Mouse (Mus musculus) neural tube, embryonic 13.5 days (tissue): ENCODE measurements around the gene Ltb4r1. TPM values are rescaled to one million over a fixed set of nuclear protein-coding genes. Genes with fewer than 3 reads are reported as not detected.

Experiments
- ATAC-seq: fragments of 200-750 bp; cut with Nextera tagmentation; 2 replicates; pipeline ENCODE4 v1.8.0; 2017; ENCODE audit warnings: low read depth, mild to moderate bottlenecking, moderate TSS enrichment, moderate library complexity
- H3K27ac ChIP-seq: fragments of 300-500 bp; sonication (generic); replicated peaks from 2 replicates; pipeline ENCODE4 v1.5.1; 2015; ENCODE audit warnings: moderate library complexity, mild to moderate bottlenecking, inconsistent platforms
- H3K27me3 ChIP-seq: fragments of 300-500 bp; sonication (generic); 2 replicates; pipeline ENCODE4 v1.6.1; 2015; ENCODE audit warnings: mild to moderate bottlenecking, inconsistent platforms
- H3K36me3 ChIP-seq: fragments of 300-500 bp; sonication (generic); 2 replicates; pipeline ENCODE4 v1.6.1; 2015; ENCODE audit warnings: mild to moderate bottlenecking, inconsistent platforms
- H3K4me1 ChIP-seq: fragments of 300-500 bp; sonication (generic); replicated peaks from 2 replicates; pipeline ENCODE4 v1.6.1; 2015; ENCODE audit warnings: inconsistent platforms
- H3K4me2 ChIP-seq: fragments of 300-500 bp; sonication (generic); 2 replicates; pipeline ENCODE4 v1.6.1; 2015; ENCODE audit warnings: inconsistent platforms, mild to moderate bottlenecking, moderate library complexity
- H3K4me3 ChIP-seq: fragments of 300-500 bp; sonication (generic); 2 replicates; pipeline ENCODE4 v1.5.1; 2015; ENCODE audit warnings: mild to moderate bottlenecking, inconsistent platforms
- H3K9ac ChIP-seq: fragments of 300-500 bp; sonication (generic); 2 replicates; pipeline ENCODE4 v1.6.1; 2015; ENCODE audit warnings: moderate library complexity, mild to moderate bottlenecking, inconsistent platforms
- H3K9me3 ChIP-seq: fragments of 300-500 bp; sonication (generic); 2 replicates; pipeline ENCODE4 v1.6.1; 2016; ENCODE audit warnings: inconsistent platforms
- WGBS: fragments of 180-500 bp; shearing (Covaris S2); methylation state at CpG from one replicate; pipeline ENCODE4 v1.1.7; 2015; 5-methylcytosine and 5-hydroxymethylcytosine counted together
- polyA plus RNA-seq: library from polyadenylated mRNA; unstranded; fragments of >200 nt; fragmentation: Nextera tagmentation; extraction: Ambion mirVana; gene quantifications from 2 replicates; pipeline ENCODE4 v1.2.1, GENCODE M21; 2015

Ltb4r1 gene
- 0.21 and 0.28 TPM in 2 replicates for polyA plus RNA-seq

GRCm38 (mm10) chr14:55765696-55766095 lies at the start of gene Ltb4r1:
Ltb4r1 (plus strand) TSS chr14:55765962.
- no peak for ATAC-seq
- Histone ChIP-seq H3K9me3 (no peaks in the 10 kb centered on the region), H3K27ac (no peak within 1 kb of the TSS), H3K4me3 (no peak within 1 kb of the TSS), H3K4me2 (no peak within 1 kb of the TSS), H3K4me1 (peaks cover 27% of the 10 kb centered on the region), H3K36me3 (no peaks in the 10 kb centered on the region), H3K27me3 (peaks cover 93% of the 10 kb centered on the region), H3K9ac (no peak within 1 kb of the TSS)
- 78% methylated on average over 4 of the region's 4 CpGs for WGBS

DNA sequence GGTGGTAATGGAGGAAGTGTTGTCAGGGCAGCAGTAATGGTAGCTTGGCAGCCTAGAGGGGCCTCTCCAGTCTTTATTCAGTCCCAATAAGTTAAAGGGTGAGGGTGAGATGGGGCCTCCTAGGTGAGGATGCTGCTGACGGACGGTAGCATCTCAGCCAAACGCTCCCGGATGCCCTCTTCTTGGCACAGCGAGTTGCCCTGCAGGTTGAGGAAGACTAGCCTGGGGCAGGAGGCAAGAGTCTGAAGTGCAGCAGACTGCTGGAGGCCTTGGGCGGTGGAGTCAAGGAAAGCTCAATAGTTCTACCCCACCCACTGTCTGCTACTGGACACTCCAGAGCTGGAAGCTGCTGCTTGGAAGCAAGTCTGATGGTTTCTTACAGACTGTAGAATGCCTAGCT lies 49.5 kb upstream of the Ltb4r1 start:
- Histone ChIP-seq H3K36me3 (peaks cover 39% of the 10 kb centered on the region), H3K9me3 (no peaks in the 10 kb centered on the region), H3K9ac (no peak overlapping the region), H3K4me2 (no peak overlapping the region), H3K4me1 (peaks cover 8% of the 10 kb centered on the region), H3K27ac (no peak overlapping the region), H3K27me3 (peaks cover 28% of the 10 kb centered on the region), H3K4me3 (no peak overlapping the region)
- ATAC-seq, result no peak
- 92% methylated on average over 6 of the region's 6 CpGs for WGBS

GRCm38 (mm10) chr14:55716884-55717283 lies 48.9 kb upstream of the Ltb4r1 start:
- WGBS, result 79% methylated on average over 8 of the region's 8 CpGs
- no peak overlapping the region for H3K9ac ChIP-seq
- H3K4me2 ChIP-seq, result no peak overlapping the region
- H3K36me3 ChIP-seq, result peaks cover 39% of the 10 kb centered on the region
- no peak for ATAC-seq
- H3K9me3 ChIP-seq, result no peaks in the 10 kb centered on the region
- no peak overlapping the region for H3K27ac ChIP-seq
- peaks cover 24% of the 10 kb centered on the region for H3K27me3 ChIP-seq
- H3K4me1 ChIP-seq, result peaks cover 11% of the 10 kb centered on the region
- H3K4me3 ChIP-seq, result no peak overlapping the region

- no peaks in the 10 kb centered on the region for H3K9me3 ChIP-seq
- peaks cover 39% of the 10 kb centered on the region for H3K36me3 ChIP-seq
- H3K4me1 ChIP-seq, result peaks cover 16% of the 10 kb centered on the region
- H3K9ac ChIP-seq, result no peak overlapping the region
- no peak overlapping the region for H3K4me3 ChIP-seq
- no peak overlapping the region for H3K27ac ChIP-seq
- no peak overlapping the region for H3K4me2 ChIP-seq
- no peak for ATAC-seq
- H3K27me3 ChIP-seq, result no peaks in the 10 kb centered on the region
- 86% methylated on average over 6 of the region's 6 CpGs for WGBS
Observed at GRCm38 (mm10) chr14:55719737-55720136, 46.0 kb upstream of the Ltb4r1 start.

DNA sequence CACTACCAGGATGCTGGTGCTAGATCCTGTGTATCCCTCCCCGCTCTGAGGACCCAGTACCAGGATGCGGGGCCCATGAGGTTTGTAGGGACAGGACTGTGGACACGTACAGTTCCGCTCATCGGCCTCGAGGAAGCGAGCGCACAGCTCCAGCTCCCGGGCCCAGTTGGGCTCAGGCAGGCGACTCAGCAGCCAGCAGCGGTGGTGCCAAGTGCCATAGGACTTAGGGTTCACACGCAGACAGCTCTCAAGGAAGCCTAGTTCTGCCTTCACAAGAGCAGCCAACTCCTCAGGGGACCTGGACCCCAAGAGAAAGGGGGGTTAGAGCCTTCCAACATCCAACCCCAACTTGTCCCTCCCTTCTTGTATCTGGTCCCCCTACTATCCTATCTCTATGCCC lies 45.1 kb upstream of the Ltb4r1 start:
- H3K9me3 ChIP-seq, result no peaks in the 10 kb centered on the region
- 0 out of 2 replicates have a peak overlapping the region, but pooled peaks have one; percentile 80 for H3K9ac ChIP-seq
- H3K4me1 ChIP-seq, result peaks cover 16% of the 10 kb centered on the region
- ATAC-seq, result no peak
- 92% methylated on average over 12 of the region's 12 CpGs for WGBS
- H3K4me3 ChIP-seq, result no peak overlapping the region
- H3K27ac ChIP-seq, result no peak overlapping the region
- H3K4me2 ChIP-seq, result no peak overlapping the region
- peaks cover 39% of the 10 kb centered on the region for H3K36me3 ChIP-seq
- H3K27me3 ChIP-seq, result no peaks in the 10 kb centered on the region

- Histone ChIP-seq H3K9me3 (no peaks in the 10 kb centered on the region), H3K36me3 (peaks cover 37% of the 10 kb centered on the region), H3K4me1 (peaks cover 16% of the 10 kb centered on the region), H3K9ac (peak overlapping the region; percentile 80), H3K4me3 (peak overlapping the region; percentile 70), H3K27me3 (no peaks in the 10 kb centered on the region), H3K4me2 (peak overlapping the region; percentile 59), H3K27ac (no peak overlapping the region; the same call in 1 of the 2 replicates)
- WGBS, result 76% methylated on average over 6 of the region's 6 CpGs
- no peak for ATAC-seq
Observed at GRCm38 (mm10) chr14:55721076-55721475, 44.7 kb upstream of the Ltb4r1 start.

DNA sequence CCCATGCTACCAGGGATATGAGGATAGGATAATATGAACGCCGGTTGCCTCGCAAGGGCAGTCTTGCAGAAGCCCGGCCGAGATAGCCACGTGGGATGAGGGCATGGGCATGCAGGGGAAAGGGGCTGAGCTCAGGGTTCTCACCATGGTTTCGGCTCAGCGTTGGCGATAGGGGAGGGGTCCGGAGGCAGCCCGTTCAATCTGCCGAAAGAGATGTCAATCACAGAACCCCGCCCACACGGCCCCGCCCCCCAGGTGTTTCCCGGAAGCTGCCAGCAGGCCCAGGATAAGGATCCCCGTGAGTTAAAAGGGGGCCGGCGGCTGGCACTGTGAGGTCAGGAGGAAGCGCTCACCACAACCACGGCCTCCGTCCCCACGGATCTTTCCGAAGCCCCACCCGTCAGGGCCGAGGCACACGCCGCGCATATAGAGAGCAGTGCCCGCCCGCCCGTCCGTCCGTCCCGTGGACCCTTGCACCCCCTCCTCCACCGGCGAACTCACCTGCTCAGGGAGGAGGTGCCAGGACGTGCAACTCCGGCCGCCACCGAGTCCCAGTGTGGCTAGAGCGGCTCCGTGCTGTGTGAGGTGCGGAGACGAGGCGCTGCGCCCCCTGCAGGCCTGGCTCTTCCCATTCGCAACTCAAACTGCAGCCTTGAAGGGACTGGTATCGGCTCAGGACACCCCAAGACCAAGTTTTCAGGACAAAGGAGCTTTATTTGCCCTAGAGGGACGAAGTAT lies 43.9 kb upstream of the Ltb4r1 start, which contains the start of gene Rabggta:
Gene Rabggta, minus strand, starts transcription at position 564 of the 738 bp plus-strand sequence.
- Histone ChIP-seq H3K9me3 (no peaks in the 10 kb centered on the region), H3K27me3 (no peaks in the 10 kb centered on the region), H3K4me2 (peak within 1 kb of the TSS; percentile 59), H3K9ac (peak within 1 kb of the TSS; percentile 80), H3K36me3 (peaks cover 29% of the 10 kb centered on the region), H3K4me1 (peaks cover 16% of the 10 kb centered on the region), H3K4me3 (peak within 1 kb of the TSS; percentile 70), H3K27ac (peak within 1 kb of the TSS; percentile 89)
- under 1% methylated on average over 50 of the region's 50 CpGs for WGBS
- peak; percentile 98 for ATAC-seq

GRCm38 (mm10) chr14:55722438-55722945 lies 43.3 kb upstream of the Ltb4r1 start:
- H3K9ac ChIP-seq, result peak overlapping the region; percentile 80
- H3K27ac ChIP-seq, result peak overlapping the region; percentile 89; the same call in 1 of the 2 replicates
- H3K9me3 ChIP-seq, result no peaks in the 10 kb centered on the region
- WGBS, result 45% methylated on average over 8 of the region's 8 CpGs
- peak overlapping the region; percentile 59 for H3K4me2 ChIP-seq
- peak; percentile 33 for ATAC-seq
- peak overlapping the region; percentile 70 for H3K4me3 ChIP-seq
- H3K4me1 ChIP-seq, result peaks cover 16% of the 10 kb centered on the region
- no peaks in the 10 kb centered on the region for H3K27me3 ChIP-seq
- peaks cover 23% of the 10 kb centered on the region for H3K36me3 ChIP-seq

DNA sequence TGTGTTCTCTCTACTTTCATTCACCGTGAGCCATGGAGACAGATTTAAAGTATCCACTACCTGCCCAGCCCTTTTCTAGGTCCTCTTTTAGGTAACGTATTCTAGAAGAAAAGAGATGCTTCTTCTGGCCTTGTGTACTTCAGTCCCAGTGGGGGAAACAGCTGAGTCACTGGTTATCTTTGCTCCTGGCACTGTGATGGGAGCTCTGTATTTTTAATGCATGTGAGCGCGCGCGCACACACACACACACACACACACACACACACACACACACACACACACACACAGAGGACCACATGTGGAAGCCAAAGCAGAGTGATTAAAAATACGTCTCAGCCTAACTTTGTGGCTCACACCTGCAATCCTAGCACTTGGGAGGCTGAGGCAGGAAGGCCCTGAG lies 42.3 kb upstream of the Ltb4r1 start:
- 96% methylated on average over 7 of the region's 7 CpGs for WGBS
- peaks cover 16% of the 10 kb centered on the region for H3K4me1 ChIP-seq
- no peaks in the 10 kb centered on the region for H3K27me3 ChIP-seq
- H3K27ac ChIP-seq, result no peak overlapping the region
- H3K4me2 ChIP-seq, result no peak overlapping the region
- no peaks in the 10 kb centered on the region for H3K9me3 ChIP-seq
- H3K4me3 ChIP-seq, result no peak overlapping the region
- H3K36me3 ChIP-seq, result peaks cover 14% of the 10 kb centered on the region
- no peak for ATAC-seq
- no peak overlapping the region for H3K9ac ChIP-seq

DNA sequence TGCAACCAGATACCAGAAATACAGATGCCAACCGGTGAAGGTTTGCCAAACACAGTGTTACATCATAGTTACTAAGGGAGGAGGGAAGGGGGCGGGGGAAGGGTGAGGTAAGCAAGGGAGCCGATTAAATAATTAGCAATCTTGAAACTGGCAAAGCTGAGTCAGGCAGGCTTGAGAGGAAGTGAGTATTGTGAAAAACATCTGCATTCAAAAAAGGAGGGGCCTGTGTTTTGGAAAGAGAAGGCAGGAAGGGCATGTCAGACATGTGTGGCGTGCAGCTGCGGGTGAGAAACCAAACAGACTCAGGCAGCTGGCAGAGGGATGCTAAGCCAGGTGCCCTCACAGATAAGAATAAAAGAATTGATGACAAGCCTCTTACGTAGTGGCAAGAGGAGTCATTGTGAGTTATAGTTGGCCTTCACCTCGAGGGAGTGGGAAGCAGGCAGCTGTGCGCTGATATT lies 41.3 kb upstream of the Ltb4r1 start:
- Histone ChIP-seq H3K27me3 (no peaks in the 10 kb centered on the region), H3K4me2 (no peak overlapping the region), H3K4me3 (no peak overlapping the region), H3K9ac (no peak overlapping the region), H3K9me3 (no peaks in the 10 kb centered on the region), H3K4me1 (peaks cover 16% of the 10 kb centered on the region), H3K36me3 (peaks cover 4% of the 10 kb centered on the region; the same call in 1 of the 2 replicates), H3K27ac (no peak overlapping the region)
- no peak for ATAC-seq
- WGBS, result 68% methylated on average over 8 of the region's 8 CpGs

GRCm38 (mm10) chr14:55726261-55726660 lies 39.5 kb upstream of the Ltb4r1 start:
- H3K4me1 ChIP-seq, result peaks cover 8% of the 10 kb centered on the region
- no peak overlapping the region for H3K4me3 ChIP-seq
- H3K4me2 ChIP-seq, result no peak overlapping the region
- no peak for ATAC-seq
- H3K27me3 ChIP-seq, result no peaks in the 10 kb centered on the region
- no peak overlapping the region for H3K9ac ChIP-seq
- no peaks in the 10 kb centered on the region for H3K9me3 ChIP-seq
- no peak overlapping the region for H3K27ac ChIP-seq
- H3K36me3 ChIP-seq, result no peaks in the 10 kb centered on the region

DNA sequence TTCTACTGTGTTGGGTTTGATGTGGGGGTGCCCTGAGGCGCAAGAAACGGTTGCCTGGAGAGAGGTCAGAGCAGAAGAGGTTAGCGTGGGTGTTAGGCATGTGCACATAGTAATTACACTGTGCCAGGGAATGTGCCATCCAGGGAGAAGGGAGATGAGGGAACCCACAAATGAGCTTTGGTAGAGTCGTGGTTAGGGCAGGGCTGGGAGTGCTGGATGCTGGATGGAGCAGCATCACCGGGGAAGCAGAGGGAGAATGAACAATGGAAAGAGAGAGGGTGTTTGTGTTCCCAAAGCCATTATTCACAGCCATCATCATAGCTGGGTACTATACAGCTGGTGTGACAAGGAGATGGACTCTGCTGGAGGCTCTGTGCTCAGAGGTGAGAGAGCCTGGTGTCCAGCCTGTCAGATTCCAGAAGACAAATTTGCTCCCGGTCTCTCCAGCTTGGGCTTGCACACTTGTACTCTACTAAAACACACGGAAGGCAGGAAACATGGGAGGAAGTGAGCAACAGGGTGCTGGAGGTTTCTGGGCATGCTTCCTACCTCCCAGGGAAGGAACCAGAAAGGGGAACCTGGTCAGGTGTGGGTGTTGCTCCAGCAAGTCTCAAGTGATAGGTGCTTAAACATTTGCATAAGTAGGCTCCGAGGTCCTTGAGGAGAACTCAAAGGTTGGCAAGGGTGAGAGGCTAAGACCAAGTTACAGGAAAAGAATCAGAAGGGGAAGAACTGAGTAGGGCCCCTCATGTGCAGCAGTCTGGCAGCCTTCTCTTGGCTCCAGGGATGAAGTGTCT lies 37.7 kb upstream of the Ltb4r1 start:
- Histone ChIP-seq H3K4me3 (no peak overlapping the region), H3K4me2 (no peak overlapping the region), H3K36me3 (no peaks in the 10 kb centered on the region), H3K9me3 (no peaks in the 10 kb centered on the region), H3K27ac (no peak overlapping the region), H3K9ac (no peak overlapping the region), H3K4me1 (no peaks in the 10 kb centered on the region), H3K27me3 (no peaks in the 10 kb centered on the region)
- ATAC-seq, result no peak
- WGBS, result 69% methylated on average over 8 of the region's 8 CpGs
